25 mouse cellular contexts compared by ENCODE assay signal in the genomic region with DNA sequence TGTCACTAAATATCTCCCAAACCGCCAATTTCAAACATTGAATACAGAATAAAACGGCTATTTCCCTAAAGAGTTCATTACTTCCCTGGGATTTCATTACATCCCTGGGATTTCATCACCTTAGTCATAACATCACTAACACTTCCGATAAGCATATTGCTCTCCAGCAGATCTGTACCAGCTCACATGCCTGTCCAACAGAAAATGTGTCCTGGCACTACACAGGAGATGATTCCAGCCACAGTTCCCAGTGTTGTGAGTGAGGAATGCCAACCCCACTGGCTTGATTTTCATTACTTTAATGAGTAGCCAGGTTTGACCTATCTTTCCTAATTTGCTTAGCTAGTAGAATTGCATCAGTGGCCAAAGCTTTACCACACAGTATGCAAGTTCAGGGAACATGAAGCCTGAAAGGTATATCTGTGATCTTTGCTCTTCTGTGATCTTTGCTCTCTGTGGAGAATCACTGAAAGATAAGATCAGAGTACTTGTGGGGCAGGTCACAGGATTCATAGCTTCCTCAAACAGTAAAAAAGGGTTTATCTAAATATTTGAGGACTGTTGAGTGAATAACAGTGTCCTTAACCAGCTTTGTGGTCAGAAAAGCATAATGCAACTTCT.
A peak's percentile ranks its signal among the peaks of the same experiment; 100 is the strongest.
DNase-seq lines count a peak whose midpoint lies in the region; ATAC-seq and TF ChIP-seq lines count a peak whose summit lies in the region.
"Had no signal": no experiment of that assay in that cellular context is flagged by ENCODE, and none has a peak within 500 bp of the region (broad histone marks: within the 10 kb centered on the region; RNA-seq: fewer than 3 reads in every experiment).

No protein-coding gene starts in this region.

- H3K4me1 ChIP-seq in heart, embryonic 14.5 days (ENCODE audit: control insufficient read depth in 2 of 2, insufficient read depth in 2 of 2, low read length in 2 of 2), result peaks cover 0 to 6% of the 10 kb centered on the region in 2 experiments; a peak in 2 of 4 replicates
- H3K4me1 ChIP-seq in intestine, embryonic 15.5 days (replicated peaks), result no peaks in the 10 kb centered on the region
- no peaks in the 10 kb centered on the region for H3K4me1 ChIP-seq in liver, embryonic 11.5 days (replicated peaks; ENCODE audit: control insufficient read depth, insufficient read depth, low read length)
- H3K4me1 ChIP-seq in liver, postnatal 0 days (ENCODE audit: insufficient read depth), result no peaks in the 10 kb centered on the region
- no peaks in the 10 kb centered on the region for H3K4me1 ChIP-seq in forebrain, embryonic 15.5 days
- H3K4me1 ChIP-seq: embryonic facial prominence, embryonic 10.5 days; hindbrain, embryonic 13.5 days had no signal

- DNase-seq in heart, postnatal 4 days, result no peak
- no peak for DNase-seq in liver, embryonic 11.5 days (ENCODE audit: low spot score)
- DNase-seq in liver, postnatal 0 days, result peak; percentile 15
- DNase-seq: B cell, adult 2 months; cerebellum, adult 11 months; cerebellum, adult 9-11 months; gastrocnemius, postnatal 10 days; kidney, adult 8-10 months; kidney, postnatal 10 days; lung, adult 2 months; lung, postnatal 14 days; midbrain, embryonic 14.5 days; right cerebral cortex, postnatal 14 days; thymus, adult 2 months had no signal

- peak; percentile 48; the same call in 1 of the 2 replicates for TF ChIP-seq EP300 in liver, postnatal 0 days (IDR thresholded peaks at IDR 0.05; ENCODE audit: low read depth)

- H3K9me3 ChIP-seq in heart, embryonic 14.5 days (ENCODE audit: control insufficient read depth, low read length), result no peaks in the 10 kb centered on the region
- no peaks in the 10 kb centered on the region for H3K9me3 ChIP-seq in intestine, embryonic 15.5 days
- no peaks in the 10 kb centered on the region for H3K9me3 ChIP-seq in liver, embryonic 11.5 days (ENCODE audit: control insufficient read depth, low read length)
- no peaks in the 10 kb centered on the region for H3K9me3 ChIP-seq in liver, postnatal 0 days (ENCODE audit: low read length)
- no peaks in the 10 kb centered on the region for H3K9me3 ChIP-seq in forebrain, embryonic 15.5 days
- H3K9me3 ChIP-seq: embryonic facial prominence, embryonic 10.5 days; G1E; hindbrain, embryonic 13.5 days had no signal

- H3K4me2 ChIP-seq in heart, embryonic 14.5 days (ENCODE audit: low read length), result peak overlapping the region; percentile 3; the same call in 1 of the 2 replicates
- H3K4me2 ChIP-seq in intestine, embryonic 15.5 days (replicated peaks), result no peak overlapping the region
- no peak overlapping the region for H3K4me2 ChIP-seq in liver, embryonic 11.5 days
- no peak overlapping the region for H3K4me2 ChIP-seq in liver, postnatal 0 days (ENCODE audit: low read depth, low read length)
- no peak overlapping the region for H3K4me2 ChIP-seq in forebrain, embryonic 15.5 days (replicated peaks)
- H3K4me2 ChIP-seq: hindbrain, embryonic 13.5 days had no signal

- H3K27me3 ChIP-seq in heart, embryonic 14.5 days (ENCODE audit: control insufficient read depth, insufficient read depth, low read length), result 0 out of 2 replicates have a peak, but pooled peaks cover 7% of the 10 kb centered on the region
- H3K27me3 ChIP-seq in intestine, embryonic 15.5 days (replicated peaks), result no peaks in the 10 kb centered on the region
- H3K27me3 ChIP-seq in liver, embryonic 11.5 days (replicated peaks; ENCODE audit: control insufficient read depth, insufficient read depth, low read length), result no peaks in the 10 kb centered on the region
- no peaks in the 10 kb centered on the region for H3K27me3 ChIP-seq in liver, postnatal 0 days (ENCODE audit: insufficient read depth, low read length)
- H3K27me3 ChIP-seq in forebrain, embryonic 15.5 days, result no peaks in the 10 kb centered on the region
- H3K27me3 ChIP-seq: CH12.LX; hindbrain, embryonic 13.5 days; Patski had no signal

- TF ChIP-seq CTCF in liver, postnatal 0 days (IDR thresholded peaks at IDR 0.05; ENCODE audit: low read depth), result no peak

- ATAC-seq in heart, embryonic 14.5 days (ENCODE audit: insufficient number of reproducible peaks, insufficient read depth, low FRiP score, low read depth), result no peak
- ATAC-seq in intestine, embryonic 15.5 days, result peak; percentile 94
- ATAC-seq in liver, embryonic 11.5 days (replicated peaks; ENCODE audit: low FRiP score), result peak; percentile 80
- ATAC-seq in liver, postnatal 0 days, result peak; percentile 99
- ATAC-seq in forebrain, embryonic 15.5 days (replicated peaks), result no peak
- no peak for ATAC-seq in megakaryocyte-erythroid progenitor cell, adult 5-6 weeks (replicated peaks; ENCODE audit: low FRiP score, low TSS enrichment, poor library complexity, severe bottlenecking)
- ATAC-seq: forebrain, embryonic 16.5 days; Patski had no signal

- H3K27ac ChIP-seq in heart, embryonic 14.5 days (replicated peaks in 1 of 2; ENCODE audit: control insufficient read depth in 1 of 2, insufficient read depth in 1 of 2, low read depth in 2 of 2, low read length in 2 of 2), result no peak overlapping the region; a peak in 1 of 4 replicates
- no peak overlapping the region for H3K27ac ChIP-seq in intestine, embryonic 15.5 days
- no peak overlapping the region for H3K27ac ChIP-seq in liver, embryonic 11.5 days (ENCODE audit: low read depth, low read length)
- peak overlapping the region; percentile 44 for H3K27ac ChIP-seq in liver, postnatal 0 days (ENCODE audit: low read depth)
- H3K27ac ChIP-seq in forebrain, embryonic 15.5 days (replicated peaks), result no peak overlapping the region
- H3K27ac ChIP-seq: embryonic facial prominence, embryonic 10.5 days; hindbrain, embryonic 13.5 days; stomach, postnatal 0 days had no signal

- WGBS in heart, embryonic 14.5 days, result 38% methylated on average over 3 of the region's 3 CpGs
- WGBS in intestine, embryonic 15.5 days, result 77% methylated on average over 3 of the region's 3 CpGs
- WGBS in liver, embryonic 11.5 days, result 74% methylated on average over 3 of the region's 3 CpGs
- WGBS in liver, postnatal 0 days (ENCODE audit: insufficient replicate concordance), result 65% methylated on average over 3 of the region's 3 CpGs
- WGBS in forebrain, embryonic 15.5 days, result 88% methylated on average over 3 of the region's 3 CpGs

- H3K36me3 ChIP-seq in heart, embryonic 14.5 days (ENCODE audit: control insufficient read depth, insufficient read depth, low read length), result no peaks in the 10 kb centered on the region
- H3K36me3 ChIP-seq in intestine, embryonic 15.5 days, result no peaks in the 10 kb centered on the region
- H3K36me3 ChIP-seq in liver, embryonic 11.5 days (ENCODE audit: control insufficient read depth, insufficient read depth, low read length), result no peaks in the 10 kb centered on the region
- no peaks in the 10 kb centered on the region for H3K36me3 ChIP-seq in liver, postnatal 0 days (replicated peaks; ENCODE audit: insufficient read depth, low read length)
- H3K36me3 ChIP-seq in forebrain, embryonic 15.5 days, result no peaks in the 10 kb centered on the region
- H3K36me3 ChIP-seq: embryonic facial prominence, embryonic 10.5 days; G1E; hindbrain, embryonic 13.5 days had no signal

- H3K4me3 ChIP-seq in heart, embryonic 14.5 days (ENCODE audit: control insufficient read depth in 1 of 2, insufficient read depth in 1 of 2, low read depth in 1 of 2, low read length in 2 of 2), result no peak overlapping the region
- H3K4me3 ChIP-seq in intestine, embryonic 15.5 days (replicated peaks), result no peak overlapping the region
- H3K4me3 ChIP-seq in liver, embryonic 11.5 days (ENCODE audit: low read depth, low read length), result no peak overlapping the region
- H3K4me3 ChIP-seq in liver, postnatal 0 days (ENCODE audit: low read depth, low read length), result no peak overlapping the region
- H3K4me3 ChIP-seq in forebrain, embryonic 15.5 days, result no peak overlapping the region
- H3K4me3 ChIP-seq: embryonic facial prominence, embryonic 10.5 days; hindbrain, embryonic 13.5 days had no signal

- H3K9ac ChIP-seq in heart, embryonic 14.5 days (ENCODE audit: low read length), result no peak overlapping the region
- H3K9ac ChIP-seq in intestine, embryonic 15.5 days, result no peak overlapping the region
- no peak overlapping the region for H3K9ac ChIP-seq in liver, embryonic 11.5 days (ENCODE audit: low read depth, low read length)
- no peak overlapping the region for H3K9ac ChIP-seq in liver, postnatal 0 days (replicated peaks)
- H3K9ac ChIP-seq in forebrain, embryonic 15.5 days (replicated peaks), result no peak overlapping the region
- H3K9ac ChIP-seq: hindbrain, embryonic 13.5 days had no signal

Comparison
In these comparisons a context has a peak if more than half of its experiments do, and no peak if none do; other contexts are left out.
1. ATAC-seq: peak in intestine, embryonic 15.5 days (single experiment), liver, embryonic 11.5 days (single experiment) and liver, postnatal 0 days (single experiment); none in heart, embryonic 14.5 days (single experiment), forebrain, embryonic 15.5 days (single experiment) and megakaryocyte-erythroid progenitor cell, adult 5-6 weeks (single experiment).